In genomic region chr15:99909339-99909996, GRCm38 (mm10) we compare ENCODE assay signal across 9 mouse cellular contexts. TPM values are rescaled to one million over a fixed set of nuclear protein-coding genes. Genes with fewer than 3 reads are reported as not detected.
A peak's percentile ranks its signal among the peaks of the same experiment; 100 is the strongest.
DNase-seq lines count a peak whose midpoint lies in the region; ATAC-seq and TF ChIP-seq lines count a peak whose summit lies in the region.
"Not testable (repeated sequence)": the region's sequence is repeated elsewhere in the genome, so short reads cannot be mapped to it uniquely, and the experiment has no call there.
"Had no signal": no experiment of that assay in that cellular context is flagged by ENCODE, and none has a peak within 500 bp of the region (broad histone marks: within the 10 kb centered on the region; RNA-seq: fewer than 3 reads in every experiment).

No protein-coding gene starts in this region.

- 35% methylated on average over 14 of the region's 14 CpGs for WGBS in cerebellum, adult 2 months
- WGBS in hindbrain, embryonic 10.5 days: 41% methylated on average over 14 of the region's 14 CpGs

- not testable (repeated sequence) for H3K27ac ChIP-seq in cerebellum, adult 2 months (ENCODE audit: insufficient read depth, low read length); hindbrain, embryonic 10.5 days

- in situ Hi-C loops in Patski (cut with MboI; ENCODE audit: low pct_unique_long_range_greater_than_20kb): loop anchor here (10.0 to 25.0 kb wide), 2 partner anchors 315 to 422 kb away; partner anchors contain the start of gene Aqp5

- POLR2A ChIA-PET in Patski (lab: Charles Lee): not testable (repeated sequence)

- TF ChIP-seq POLR2A in cerebellum, adult 2 months (IDR thresholded peaks at IDR 0.05; ENCODE audit: borderline replicate concordance, insufficient read depth, low read length): not testable (repeated sequence)

- peak; percentile 64 for DNase-seq in 3T3-L1 (ENCODE audit: low read depth, low spot score)
- not testable (repeated sequence) for DNase-seq in Patski (ENCODE audit: low read depth, low spot score)
- DNase-seq in cerebellum, adult 2 months: peak; percentile 29 to 42
- DNase-seq in hindbrain, embryonic 10.5 days (ENCODE audit: low spot score): peak; percentile 39
- DNase-seq in layer of hippocampus, postnatal 14 days (ENCODE audit: low spot score in 2 of 2): peak; percentile 8
- peak; percentile 5 for DNase-seq in right cerebral cortex, postnatal 25 days

- CTCF ChIA-PET in Patski (lab: Charles Lee): interaction anchor here (1.2 to 3.6 kb wide), 4 partner anchors 10 to 139 kb away, joined by 4 to 16 read pairs (median 6); no protein-coding TSS in a partner anchor

- not testable (repeated sequence) for H3K4me3 ChIP-seq in cerebellum, adult 2 months (replicated peaks; ENCODE audit: insufficient read depth, low read depth, low read length); hindbrain, embryonic 10.5 days

- not testable (repeated sequence) for ATAC-seq in Patski
- 0 out of 2 replicates have a peak, but pooled peaks have one; percentile 25 for ATAC-seq in erythroid progenitor cell, adult 5-6 weeks (replicated peaks; ENCODE audit: low FRiP score, poor library complexity, severe bottlenecking)
- peak; percentile 75 for ATAC-seq in megakaryocyte progenitor cell, adult 5-6 weeks (replicated peaks; ENCODE audit: poor library complexity)

- H3K27me3 ChIP-seq in Patski; cerebellum, adult 2 months (ENCODE audit: control insufficient read depth, insufficient read depth, low read length); hindbrain, embryonic 10.5 days (ENCODE audit: insufficient read depth, poor library complexity, severe bottlenecking): not testable (repeated sequence)

- not testable (repeated sequence) for H3K9me3 ChIP-seq in hindbrain, embryonic 10.5 days

- TF ChIP-seq CTCF in Patski (IDR thresholded peaks at IDR 0.05): peak; percentile 67
- TF ChIP-seq CTCF in cerebellum, adult 2 months (IDR thresholded peaks at IDR 0.05; ENCODE audit: borderline replicate concordance, insufficient read depth, low read depth, low read length): peak; percentile 51; the same call in 1 of the 2 replicates

- not testable (repeated sequence) for H3K4me1 ChIP-seq in cerebellum, adult 2 months (ENCODE audit: control insufficient read depth, insufficient read depth, low read length); hindbrain, embryonic 10.5 days (replicated peaks)

- H3K36me3 ChIP-seq in hindbrain, embryonic 10.5 days: not testable (repeated sequence)

RNA-seq across cellular contexts. Expression of gene Lima1, which starts 34.2 kb away (rescaled TPM):
- polyA plus RNA-seq in Patski (2021): 140 TPM
- polyA plus RNA-seq in cerebellum, adult 2 months (2012; rRNA removed): 12.3 and 13.5 TPM in 2 replicates
- 3.2 and 6.7 TPM in 2 replicates for total RNA-seq in erythroid progenitor cell, adult 5-6 weeks (2015; ENCODE audit: low replicate concordance)
- total RNA-seq in erythroid progenitor cell, adult 5-6 weeks (2017; ENCODE audit: low replicate concordance): 2.1 and 5.3 TPM in 2 replicates
- polyA plus RNA-seq in hindbrain, embryonic 10.5 days (2016; fragmentation: Nextera tagmentation; extraction: Ambion mirVana): 29.5 and 33.4 TPM in 2 replicates
- total RNA-seq in layer of hippocampus, postnatal 14 days (2021): 10 to 100 TPM; 18.6 to 18.7 TPM
- 4.8 and 5.0 TPM in 2 replicates for total RNA-seq in megakaryocyte progenitor cell, adult 5-6 weeks (2015)
- total RNA-seq in megakaryocyte progenitor cell, adult 5-6 weeks (2017): 4.2 and 4.8 TPM in 2 replicates

RNA-seq across cellular contexts. Expression of gene Fam186a, which starts 57.4 kb away (rescaled TPM):
- not detected for polyA plus RNA-seq in Patski (2021)
- polyA plus RNA-seq in cerebellum, adult 2 months (2012; rRNA removed): 0.05 and 0.08 TPM in 2 replicates
- total RNA-seq in erythroid progenitor cell, adult 5-6 weeks (2015; ENCODE audit: low replicate concordance): not detected in 2 replicates
- not detected in 2 replicates for total RNA-seq in erythroid progenitor cell, adult 5-6 weeks (2017; ENCODE audit: low replicate concordance)
- polyA plus RNA-seq in hindbrain, embryonic 10.5 days (2016; fragmentation: Nextera tagmentation; extraction: Ambion mirVana): not detected in 2 replicates
- total RNA-seq in layer of hippocampus, postnatal 14 days (2021): under 1 TPM; 0.02 to 0.07 TPM
- total RNA-seq in megakaryocyte progenitor cell, adult 5-6 weeks (2015): not detected in 2 replicates
- not detected in 2 replicates for total RNA-seq in megakaryocyte progenitor cell, adult 5-6 weeks (2017)
- polyA plus RNA-seq: forebrain, embryonic 15.5 days had no signal
